Mouse (Mus musculus) thymus, adult 2 months (tissue): Measurements from ENCODE around the gene Dirc2. TPM values are rescaled to one million over a fixed set of nuclear protein-coding genes. Genes with fewer than 3 reads are reported as not detected.

Source experiments
- DNase-seq: peaks from one replicate; pipeline ENCODE4 v3.0.0; 2021
- H3K27ac ChIP-seq: fragments of 200-500 bp; 2 replicates; pipeline ENCODE4 v1.5.1; 2012; ENCODE audit warnings: low read length, control low read depth; ENCODE audit not compliant: control insufficient read depth, insufficient read depth
- H3K27me3 ChIP-seq: fragments of 200-500 bp; 2 replicates; pipeline ENCODE4 v1.6.1; 2012; ENCODE audit warnings: mild to moderate bottlenecking, low read length, moderate library complexity, mixed read lengths; ENCODE audit not compliant: control insufficient read depth, insufficient read depth
- H3K36me3 ChIP-seq: fragments of 200-500 bp; 2 replicates; pipeline ENCODE4 v1.6.1; 2012; ENCODE audit warnings: mild to moderate bottlenecking, low read length, moderate library complexity; ENCODE audit not compliant: control insufficient read depth, insufficient read depth
- H3K4me1 ChIP-seq: fragments of 200-500 bp; replicated peaks from 2 replicates; pipeline ENCODE4 v1.6.1; 2012; ENCODE audit warnings: low read length; ENCODE audit not compliant: control insufficient read depth, insufficient read depth
- H3K4me3 ChIP-seq: fragments of 200-500 bp; 2 replicates; pipeline ENCODE4 v1.5.1; 2012; ENCODE audit warnings: mild to moderate bottlenecking, low read length, control low read depth, moderate library complexity; ENCODE audit not compliant: control insufficient read depth, insufficient read depth
- CTCF ChIP-seq: fragments of 200-500 bp; IDR thresholded peaks from 2 replicates; pipeline ENCODE4 v1.5.1; 2012; ENCODE audit warnings: mild to moderate bottlenecking, control low read depth, low read length, moderate library complexity, borderline replicate concordance; ENCODE audit not compliant: control insufficient read depth, poor library complexity, insufficient read depth; ENCODE audit errors: extremely low read depth
- POLR2A ChIP-seq: fragments of 200-500 bp; IDR thresholded peaks from 2 replicates; pipeline ENCODE4 v1.6.1; 2012; ENCODE audit warnings: mild to moderate bottlenecking, low read length, control low read depth, moderate library complexity; ENCODE audit not compliant: control insufficient read depth, poor library complexity, insufficient read depth; ENCODE audit errors: extremely low read depth
- WGBS: fragments of 180-500 bp; shearing (Covaris S2); methylation state at CpG from one replicate; pipeline ENCODE4 v1.1.7; 2018; 5-methylcytosine and 5-hydroxymethylcytosine counted together
- polyA plus RNA-seq: library from polyadenylated mRNA; depleted of rRNA; stranded (reverse); fragments of >200 nt; gene quantifications from 2 replicates; pipeline ENCODE4 v1.2.3, GENCODE M21; 2012

Gene Dirc2
- polyA plus RNA-seq, 1 experiment = 39.6 TPM

DNA sequence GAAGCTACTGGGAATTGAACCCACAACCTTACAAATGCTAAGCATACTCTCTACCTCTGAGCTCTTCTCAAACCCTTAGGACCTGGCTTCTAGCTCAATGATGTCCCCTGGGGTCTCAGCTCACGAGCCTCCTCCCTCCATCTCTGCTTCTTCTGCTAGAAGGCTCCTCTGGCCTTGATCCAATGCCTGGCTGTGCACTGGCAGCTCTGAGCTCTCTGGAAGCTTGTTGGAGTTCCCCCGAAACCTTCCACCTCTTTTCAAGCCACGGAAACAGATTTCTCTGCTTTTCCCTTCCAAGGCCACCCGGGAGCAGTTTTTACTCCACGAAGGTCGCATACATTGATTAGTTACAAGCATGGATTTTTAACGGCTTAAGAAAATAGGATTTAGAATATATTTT lies 82.7 kb downstream of the Dirc2 start:
- DNase-seq = no peak

DNA sequence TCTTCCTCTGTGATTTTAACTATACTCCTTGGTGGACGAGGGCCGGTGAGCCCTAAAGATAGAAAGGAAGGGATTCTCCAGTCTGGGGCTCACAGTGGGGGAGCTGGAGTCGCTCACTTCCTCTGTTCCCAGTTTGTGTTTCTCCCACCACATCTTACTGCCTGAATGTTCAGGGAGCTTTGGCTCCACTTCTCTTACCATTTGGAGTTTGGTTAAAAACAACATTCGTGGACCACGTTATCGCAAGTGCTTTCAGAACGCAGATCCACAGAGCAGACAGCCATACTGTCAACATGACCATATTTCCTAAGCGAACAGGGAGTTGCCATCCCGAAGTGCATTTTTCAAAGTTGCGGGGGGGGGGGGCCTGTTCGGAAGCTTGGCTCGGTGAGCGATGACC lies 84.1 kb downstream of the Dirc2 start:
- no peaks in the 10 kb centered on the region for H3K27me3 ChIP-seq
- no peak for DNase-seq
- 93% methylated on average over 13 of the region's 13 CpGs for WGBS

More for the DNA sequence above, 82.7 kb downstream of the Dirc2 start:
- H3K27me3 ChIP-seq = no peaks in the 10 kb centered on the region
- 0 out of 2 replicates have a peak, but pooled peaks cover 2% of the 10 kb centered on the region for H3K4me1 ChIP-seq
- H3K27ac ChIP-seq = no peak overlapping the region
- no peak overlapping the region for H3K4me3 ChIP-seq
- H3K36me3 ChIP-seq = no peaks in the 10 kb centered on the region
- TF ChIP-seq CTCF = no peak
- TF ChIP-seq POLR2A = no peak
- whole genome bisulfite sequencing = 91% methylated on average over 7 of the region's 7 CpGs

DNA sequence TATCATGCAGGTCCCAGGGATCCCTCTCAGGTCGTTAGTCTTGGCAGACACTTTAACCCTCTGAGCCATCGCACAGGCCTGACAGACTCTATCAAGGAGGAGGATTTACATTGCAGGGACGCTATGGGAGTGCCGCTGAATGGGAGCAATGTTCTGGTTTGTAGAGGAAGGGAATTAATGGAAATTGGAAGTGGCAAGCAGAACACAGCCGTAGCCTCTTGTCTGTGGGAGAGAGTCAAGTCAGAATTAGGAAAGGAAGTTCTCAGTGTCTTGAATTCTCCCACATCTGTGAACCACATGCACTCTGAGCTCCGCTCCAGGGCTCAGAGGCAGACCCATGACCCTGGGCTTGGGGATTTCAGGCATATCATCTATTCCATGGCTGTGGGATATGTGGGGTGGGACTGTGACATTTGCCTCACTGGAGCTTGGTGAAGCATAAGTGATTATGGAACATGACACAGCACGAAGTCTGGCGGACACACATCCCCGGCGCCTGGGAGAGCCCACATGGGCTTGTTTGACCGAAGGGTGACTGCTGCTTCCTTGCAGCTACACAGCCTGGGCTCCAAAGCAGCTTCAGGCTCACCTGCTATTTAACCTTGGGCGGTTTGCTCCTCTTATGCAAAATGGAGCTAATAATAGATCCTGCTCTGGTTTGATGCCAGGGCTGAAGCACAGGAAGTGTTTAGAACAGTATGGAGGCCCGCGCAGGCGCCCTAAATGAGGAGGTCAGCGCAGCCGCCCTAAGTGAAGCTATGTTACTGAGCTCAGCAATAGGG lies 87.6 kb downstream of the Dirc2 start:
- Histone ChIP-seq H3K4me1 (no peaks in the 10 kb centered on the region), H3K36me3 (no peaks in the 10 kb centered on the region), H3K4me3 (no peak overlapping the region), H3K27ac (no peak overlapping the region), H3K27me3 (no peaks in the 10 kb centered on the region)
- DNase-seq = no peak
- 77% methylated on average over 17 of the region's 17 CpGs for WGBS
- TF ChIP-seq CTCF = no peak
- no peak for TF ChIP-seq POLR2A

More for the DNA sequence above, 84.1 kb downstream of the Dirc2 start:
- Histone ChIP-seq H3K4me3 (no peak overlapping the region), H3K4me1 (0 out of 2 replicates have a peak, but pooled peaks cover 2% of the 10 kb centered on the region), H3K36me3 (no peaks in the 10 kb centered on the region), H3K27ac (no peak overlapping the region)
- no peak for TF ChIP-seq CTCF
- no peak for TF ChIP-seq POLR2A

DNA sequence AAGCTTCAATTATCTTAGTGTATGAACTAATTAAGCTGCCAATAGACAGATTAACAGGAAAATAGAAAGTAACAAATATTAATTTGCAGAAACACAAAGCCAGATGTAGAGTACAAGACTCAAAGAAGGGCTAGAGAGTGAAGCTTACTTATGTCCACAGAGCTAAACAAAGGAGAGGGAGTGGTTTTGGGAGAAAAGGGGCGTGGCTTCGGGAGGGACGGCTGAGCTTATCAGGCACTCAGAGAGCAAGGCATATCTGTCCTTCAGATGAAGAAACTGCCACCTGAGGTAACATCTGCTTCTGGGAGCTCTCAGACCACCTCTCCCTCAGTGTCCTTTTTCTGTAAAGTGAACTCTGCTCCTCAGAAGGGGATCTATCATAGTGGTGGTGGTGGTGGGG lies 90.7 kb downstream of the Dirc2 start:
- Histone ChIP-seq H3K36me3 (no peaks in the 10 kb centered on the region), H3K4me3 (no peak overlapping the region), H3K4me1 (no peaks in the 10 kb centered on the region), H3K27ac (no peak overlapping the region), H3K27me3 (no peaks in the 10 kb centered on the region)
- TF ChIP-seq CTCF (no peak), POLR2A (no peak)
- WGBS = 37% methylated on average over 3 of the region's 3 CpGs
- no peak for DNase-seq

DNA sequence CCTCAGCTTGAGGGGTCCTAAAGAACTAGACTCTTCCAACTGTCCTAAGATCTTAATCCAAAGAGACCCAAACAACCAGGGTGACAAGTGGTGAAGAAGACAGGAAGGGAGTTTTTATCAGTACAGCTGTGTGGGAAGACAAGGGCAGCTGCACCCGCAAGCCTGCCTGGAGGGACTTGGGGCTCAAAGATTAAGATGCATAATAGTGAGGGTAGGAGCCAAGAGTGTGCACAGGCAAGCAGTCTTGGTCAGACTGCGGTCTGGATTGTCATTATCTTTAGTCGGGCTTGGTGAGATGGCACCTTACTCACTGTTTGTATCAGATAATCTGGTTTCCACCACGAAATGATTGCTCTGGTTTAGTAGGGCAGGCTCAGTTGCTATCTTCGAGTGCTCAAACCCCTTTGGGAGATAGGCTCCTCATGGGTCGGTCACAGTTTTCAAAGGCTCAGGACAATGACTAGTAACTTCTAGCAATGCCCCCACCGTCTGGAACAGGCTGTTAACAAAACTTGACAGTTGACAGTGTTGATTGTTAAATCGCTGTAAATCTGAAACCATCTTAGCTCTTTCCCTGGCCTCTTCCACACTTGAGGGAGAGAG lies 91.5 kb downstream of the Dirc2 start:
- Histone ChIP-seq H3K27me3 (no peaks in the 10 kb centered on the region), H3K36me3 (no peaks in the 10 kb centered on the region), H3K4me3 (no peak overlapping the region), H3K4me1 (no peaks in the 10 kb centered on the region), H3K27ac (no peak overlapping the region)
- 74% methylated on average over 8 of the region's 8 CpGs for WGBS
- no peak for DNase-seq
- TF ChIP-seq POLR2A (no peak), CTCF (no peak)

DNA sequence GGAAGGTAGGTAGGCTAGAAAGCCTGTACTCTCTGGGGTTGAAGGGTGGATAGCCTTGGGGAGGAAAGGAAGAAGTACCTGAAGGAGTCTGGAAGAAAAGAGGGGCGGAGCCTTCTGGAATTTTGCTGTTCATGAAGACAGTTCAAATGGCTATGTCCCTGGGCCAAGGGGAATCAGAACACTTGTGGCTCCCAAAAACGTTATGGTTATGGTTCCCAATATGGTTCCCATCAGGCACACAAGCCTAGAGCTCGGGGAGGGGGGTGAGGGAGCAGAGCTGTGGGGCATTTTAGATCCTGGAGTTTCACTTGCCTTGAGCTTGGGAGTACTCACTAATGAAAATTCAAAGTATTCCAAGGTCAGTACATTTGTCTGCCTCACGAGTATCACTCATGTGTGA lies 104.3 kb downstream of the Dirc2 start:
- no peak for DNase-seq
- 83% methylated on average over 4 of the region's 4 CpGs for WGBS
- Histone ChIP-seq H3K27me3 (peaks cover 3% of the 10 kb centered on the region; the same call in 1 of the 2 replicates), H3K4me3 (no peak overlapping the region), H3K4me1 (no peaks in the 10 kb centered on the region), H3K36me3 (no peaks in the 10 kb centered on the region), H3K27ac (no peak overlapping the region)
- no peak for TF ChIP-seq CTCF
- no peak for TF ChIP-seq POLR2A

DNA sequence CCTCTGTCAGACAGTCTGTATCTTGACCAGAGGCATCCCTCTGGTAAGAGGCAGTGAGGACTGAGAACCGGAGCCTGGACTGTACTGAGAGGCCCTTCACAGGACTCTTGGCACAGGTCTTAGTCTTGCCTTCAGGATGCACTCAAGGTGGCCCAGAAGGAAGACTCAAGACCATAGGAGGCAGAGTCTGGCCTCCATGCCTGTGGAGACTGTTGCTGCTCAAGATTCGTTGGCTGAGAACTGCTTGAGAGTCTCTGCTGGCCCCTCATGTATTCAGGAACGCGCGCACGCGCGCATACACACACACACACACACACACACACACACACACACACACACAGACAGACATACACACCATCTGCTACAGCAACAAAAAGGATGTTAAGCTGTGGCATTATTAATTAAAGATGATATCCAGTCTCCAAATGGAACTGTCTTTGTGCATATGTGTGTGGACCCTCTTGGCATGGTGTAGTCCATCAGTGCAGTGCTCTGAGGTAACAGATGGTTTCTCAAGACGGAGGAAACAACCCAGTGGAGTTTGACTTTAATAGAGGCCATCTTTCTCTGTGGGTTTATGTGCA lies 105.2 kb downstream of the Dirc2 start:
- no peak for TF ChIP-seq POLR2A
- no peak for TF ChIP-seq CTCF
- Histone ChIP-seq H3K4me1 (no peaks in the 10 kb centered on the region), H3K27ac (no peak overlapping the region), H3K4me3 (no peak overlapping the region), H3K36me3 (no peaks in the 10 kb centered on the region), H3K27me3 (peaks cover 3% of the 10 kb centered on the region; the same call in 1 of the 2 replicates)
- WGBS = 94% methylated on average over 9 of the region's 9 CpGs
- DNase-seq = no peak
